Mouse (Mus musculus) liver, embryonic 14.5 days (tissue): Measurements from ENCODE around the gene Tom1l1. TPM values are rescaled to one million over a fixed set of nuclear protein-coding genes. Genes with fewer than 3 reads are reported as not detected.
A peak's percentile ranks its signal among the peaks of the same experiment; 100 is the strongest.

Experiments
- ATAC-seq: fragments of 200-750 bp; cut with Nextera tagmentation; 2 replicates; pipeline ENCODE4 v1.8.0; 2017; ENCODE audit warnings: moderate number of reproducible peaks, mild to moderate bottlenecking, moderate library complexity; ENCODE audit not compliant: insufficient read depth
- DNase-seq, 3 experiments: peaks; one replicate each; pipeline ENCODE4 v3.0.0-alpha.2; 2012 to 2013; ENCODE audit warnings: low read depth in 3 of 3, low spot score in 3 of 3
- H3K27ac ChIP-seq: fragments of 300-500 bp; sonication (generic); 2 replicates; pipeline ENCODE4 v1.5.1; 2014; ENCODE audit warnings: moderate library complexity, mild to moderate bottlenecking, control low read depth, inconsistent platforms
- H3K27me3 ChIP-seq: fragments of 300-500 bp; sonication (generic); 2 replicates; pipeline ENCODE4 v1.6.1; 2014; ENCODE audit warnings: mild to moderate bottlenecking, low read length, moderate library complexity; ENCODE audit not compliant: control insufficient read depth, insufficient read depth
- H3K36me3 ChIP-seq: fragments of 300-500 bp; sonication (generic); replicated peaks from 2 replicates; pipeline ENCODE4 v1.6.1; 2014; ENCODE audit warnings: low read depth; ENCODE audit not compliant: control insufficient read depth, insufficient read depth
- H3K4me1 ChIP-seq, 2 experiments: fragments of 200-500 bp in 1 of 2; fragments of 300-500 bp in 1 of 2; sonication (generic) in 1 of 2; replicated peaks; 2 replicates each; pipeline ENCODE4 v1.6.1; 2012 to 2014; ENCODE audit warnings: antibody characterized with exemption in 1 of 2, inconsistent platforms in 1 of 2, low read length in 1 of 2; ENCODE audit not compliant: control insufficient read depth in 2 of 2, insufficient read depth in 2 of 2
- H3K4me2 ChIP-seq: fragments of 300-500 bp; sonication (generic); 2 replicates; pipeline ENCODE4 v1.6.1; 2014; ENCODE audit warnings: low read depth, mild to moderate bottlenecking, control low read depth, moderate library complexity
- H3K4me3 ChIP-seq, 2 experiments: fragments of 200-500 bp in 1 of 2; fragments of 300-500 bp in 1 of 2; sonication (generic) in 1 of 2; 2 replicates each; pipeline ENCODE4 v1.5.1; 2012 to 2014; ENCODE audit warnings: low read depth in 2 of 2, low read length in 2 of 2, mild to moderate bottlenecking in 2 of 2, control low read depth in 1 of 2, inconsistent platforms in 1 of 2, moderate library complexity in 1 of 2; ENCODE audit not compliant: insufficient read depth in 1 of 2
- H3K9ac ChIP-seq: fragments of 300-500 bp; sonication (generic); replicated peaks from 2 replicates; pipeline ENCODE4 v1.6.1; 2014; ENCODE audit warnings: mild to moderate bottlenecking, control low read depth, moderate library complexity
- H3K9me3 ChIP-seq: fragments of 300-500 bp; sonication (generic); 2 replicates; pipeline ENCODE4 v1.6.1; 2016; ENCODE audit warnings: low read length, mixed read lengths; ENCODE audit not compliant: control insufficient read depth
- CTCF ChIP-seq: IDR thresholded peaks from 2 replicates; pipeline ENCODE4 v1.5.1; 2016; ENCODE audit warnings: antibody characterized with exemption, low read depth, control low read depth
- EP300 ChIP-seq: IDR thresholded peaks from 2 replicates; pipeline ENCODE4 v1.6.1; 2016; ENCODE audit warnings: antibody characterized with exemption, low read depth
- WGBS: fragments of 180-500 bp; shearing (Covaris S2); extraction: QIAGEN DNeasy Blood & Tissue Kit; methylation state at CpG from one replicate; pipeline ENCODE4 v1.1.7; 2014; ENCODE audit not compliant: insufficient replicate concordance; 5-methylcytosine and 5-hydroxymethylcytosine counted together
- polyA plus RNA-seq, 2 experiments: library from polyadenylated mRNA; depleted of rRNA in 1 of 2; stranded (reverse) in 1 of 2; unstranded in 1 of 2; fragments of >200 nt; fragmentation: Nextera tagmentation in 1 of 2; extraction: Ambion mirVana in 1 of 2; gene quantifications; 2 replicates each; pipeline versions ENCODE4 v1.2.1 to v1.2.3; 2012 to 2014

Gene Tom1l1
- polyA plus RNA-seq, 2 experiments = 26.6 to 60.6 TPM

GRCm38 (mm10) chr11:90623477-90623876 lies 64.7 kb downstream of the Tom1l1 start:
- no peak overlapping the region for H3K4me3 ChIP-seq
- H3K9me3 ChIP-seq = no peaks in the 10 kb centered on the region
- H3K36me3 ChIP-seq = no peaks in the 10 kb centered on the region
- ATAC-seq (no peak), DNase-seq (peak in 2 of 3 experiments; percentile 30 to 31)
- TF ChIP-seq EP300 = no peak
- TF ChIP-seq CTCF = peak; percentile 72
- H3K27me3 ChIP-seq = no peaks in the 10 kb centered on the region
- WGBS = 37% methylated on average over 6 of the region's 6 CpGs
- H3K4me2 ChIP-seq = no peak overlapping the region
- no peak overlapping the region for H3K27ac ChIP-seq
- H3K4me1 ChIP-seq = no peaks in the 10 kb centered on the region
- no peak overlapping the region for H3K9ac ChIP-seq

- Histone ChIP-seq H3K36me3 (no peaks in the 10 kb centered on the region), H3K9ac (no peak overlapping the region), H3K4me3 (no peak overlapping the region), H3K4me1 (no peaks in the 10 kb centered on the region), H3K27me3 (no peaks in the 10 kb centered on the region), H3K4me2 (no peak overlapping the region), H3K9me3 (no peaks in the 10 kb centered on the region), H3K27ac (no peak overlapping the region)
- no peak for DNase-seq
- no peak for ATAC-seq
- 79% methylated on average over 7 of the region's 7 CpGs for WGBS
- TF ChIP-seq CTCF (no peak), EP300 (no peak)
Measured at GRCm38 (mm10) chr11:90622500-90622899, 65.7 kb downstream of the Tom1l1 start.

GRCm38 (mm10) chr11:90622044-90622443 lies 66.1 kb downstream of the Tom1l1 start:
- TF ChIP-seq CTCF (no peak), EP300 (no peak)
- 80% methylated on average over 12 of the region's 12 CpGs for WGBS
- H3K4me1 ChIP-seq = no peaks in the 10 kb centered on the region
- no peak overlapping the region for H3K4me2 ChIP-seq
- H3K9me3 ChIP-seq = no peaks in the 10 kb centered on the region
- H3K4me3 ChIP-seq = no peak overlapping the region
- H3K27me3 ChIP-seq = no peaks in the 10 kb centered on the region
- no peak overlapping the region for H3K9ac ChIP-seq
- no peak for ATAC-seq
- no peaks in the 10 kb centered on the region for H3K36me3 ChIP-seq
- no peak overlapping the region for H3K27ac ChIP-seq
- DNase-seq = no peak

- Histone ChIP-seq H3K4me2 (no peak overlapping the region), H3K9me3 (no peaks in the 10 kb centered on the region), H3K4me1 (peaks cover 0 to 2% of the 10 kb centered on the region in 2 experiments; a peak in 1 of 4 replicates), H3K4me3 (no peak overlapping the region), H3K27me3 (no peaks in the 10 kb centered on the region), H3K36me3 (no peaks in the 10 kb centered on the region), H3K9ac (no peak overlapping the region), H3K27ac (no peak overlapping the region)
- ATAC-seq = no peak
- TF ChIP-seq EP300 (no peak), CTCF (peak; percentile 46; the same call in 1 of the 2 replicates)
- peak in 2 of 3 experiments; percentile 4 to 13 for DNase-seq
Measured at GRCm38 (mm10) chr11:90616431-90616830, 71.7 kb downstream of the Tom1l1 start.

GRCm38 (mm10) chr11:90614743-90615142 lies 73.4 kb downstream of the Tom1l1 start:
- H3K4me1 ChIP-seq = peaks cover 0 to 2% of the 10 kb centered on the region in 2 experiments; a peak in 1 of 4 replicates
- no peaks in the 10 kb centered on the region for H3K9me3 ChIP-seq
- H3K4me3 ChIP-seq = no peak overlapping the region
- DNase-seq (no peak), ATAC-seq (no peak)
- TF ChIP-seq CTCF = no peak
- no peak for TF ChIP-seq EP300
- no peaks in the 10 kb centered on the region for H3K27me3 ChIP-seq
- H3K27ac ChIP-seq = no peak overlapping the region
- no peak overlapping the region for H3K4me2 ChIP-seq
- 25% methylated on average over 6 of the region's 6 CpGs for WGBS
- no peaks in the 10 kb centered on the region for H3K36me3 ChIP-seq
- H3K9ac ChIP-seq = no peak overlapping the region

GRCm38 (mm10) chr11:90612118-90612517 lies 76.0 kb downstream of the Tom1l1 start:
- Histone ChIP-seq H3K9ac (no peak overlapping the region), H3K4me2 (no peak overlapping the region), H3K27ac (no peak overlapping the region), H3K9me3 (no peaks in the 10 kb centered on the region), H3K4me3 (no peak overlapping the region), H3K27me3 (no peaks in the 10 kb centered on the region), H3K4me1 (peaks cover 0 to 2% of the 10 kb centered on the region in 2 experiments; a peak in 1 of 4 replicates), H3K36me3 (peaks cover 1% of the 10 kb centered on the region; the same call in 1 of the 2 replicates)
- ATAC-seq (no peak), DNase-seq (no peak)
- no peak for TF ChIP-seq EP300
- no peak for TF ChIP-seq CTCF
